Mouse (Mus musculus) stomach, embryonic 16.5 days (tissue): Measurements from ENCODE around the gene Vamp9. TPM values are rescaled to one million over a fixed set of nuclear protein-coding genes. Genes with fewer than 3 reads are reported as not detected.

Experiments used
- ATAC-seq: fragments of 200-750 bp; cut with Nextera tagmentation; 2 replicates; pipeline ENCODE4 v1.8.0; 2017; ENCODE audit warnings: moderate number of reproducible peaks, moderate TSS enrichment; ENCODE audit not compliant: insufficient read depth, low FRiP score
- H3K27ac ChIP-seq: fragments of 300-500 bp; sonication (generic); 2 replicates; pipeline ENCODE4 v1.5.1; 2014; ENCODE audit warnings: low read length
- H3K27me3 ChIP-seq: fragments of 300-500 bp; sonication (generic); 2 replicates; pipeline ENCODE4 v1.6.1; 2014; ENCODE audit warnings: low read length, control low read depth, mixed read lengths; ENCODE audit not compliant: control insufficient read depth, insufficient read depth
- H3K36me3 ChIP-seq: fragments of 300-500 bp; sonication (generic); 2 replicates; pipeline ENCODE4 v1.6.1; 2014; ENCODE audit warnings: low read length; ENCODE audit not compliant: control insufficient read depth, insufficient read depth
- H3K4me1 ChIP-seq: fragments of 300-500 bp; sonication (generic); 2 replicates; pipeline ENCODE4 v1.6.1; 2014; ENCODE audit warnings: low read length, control low read depth, mixed read lengths; ENCODE audit not compliant: control insufficient read depth, insufficient read depth
- H3K4me2 ChIP-seq: fragments of 300-500 bp; sonication (generic); 2 replicates; pipeline ENCODE4 v1.6.1; 2014; ENCODE audit warnings: low read depth, low read length, mixed read lengths
- H3K4me3 ChIP-seq: fragments of 300-500 bp; sonication (generic); replicated peaks from 2 replicates; pipeline ENCODE4 v1.5.1; 2014; ENCODE audit warnings: mild to moderate bottlenecking, low read length
- H3K9ac ChIP-seq: fragments of 300-500 bp; sonication (generic); 2 replicates; pipeline ENCODE4 v1.6.1; 2014; ENCODE audit warnings: low read length
- H3K9me3 ChIP-seq: fragments of 300-500 bp; sonication (generic); replicated peaks from 2 replicates; pipeline ENCODE4 v1.6.1; 2016; ENCODE audit warnings: low read length, control low read depth; ENCODE audit not compliant: control insufficient read depth
- WGBS: fragments of 180-500 bp; shearing (Covaris S2); extraction: QIAGEN DNeasy Blood & Tissue Kit; methylation state at CpG from one replicate; pipeline ENCODE4 v1.1.7; 2014; 5-methylcytosine and 5-hydroxymethylcytosine counted together
- polyA plus RNA-seq: library from polyadenylated mRNA; unstranded; fragments of >200 nt; fragmentation: Nextera tagmentation; extraction: Ambion mirVana; gene quantifications from 2 replicates; pipeline ENCODE4 v1.2.1, GENCODE M21; 2015

The Vamp9 gene
- polyA plus RNA-seq = not detected in 2 replicates

DNA sequence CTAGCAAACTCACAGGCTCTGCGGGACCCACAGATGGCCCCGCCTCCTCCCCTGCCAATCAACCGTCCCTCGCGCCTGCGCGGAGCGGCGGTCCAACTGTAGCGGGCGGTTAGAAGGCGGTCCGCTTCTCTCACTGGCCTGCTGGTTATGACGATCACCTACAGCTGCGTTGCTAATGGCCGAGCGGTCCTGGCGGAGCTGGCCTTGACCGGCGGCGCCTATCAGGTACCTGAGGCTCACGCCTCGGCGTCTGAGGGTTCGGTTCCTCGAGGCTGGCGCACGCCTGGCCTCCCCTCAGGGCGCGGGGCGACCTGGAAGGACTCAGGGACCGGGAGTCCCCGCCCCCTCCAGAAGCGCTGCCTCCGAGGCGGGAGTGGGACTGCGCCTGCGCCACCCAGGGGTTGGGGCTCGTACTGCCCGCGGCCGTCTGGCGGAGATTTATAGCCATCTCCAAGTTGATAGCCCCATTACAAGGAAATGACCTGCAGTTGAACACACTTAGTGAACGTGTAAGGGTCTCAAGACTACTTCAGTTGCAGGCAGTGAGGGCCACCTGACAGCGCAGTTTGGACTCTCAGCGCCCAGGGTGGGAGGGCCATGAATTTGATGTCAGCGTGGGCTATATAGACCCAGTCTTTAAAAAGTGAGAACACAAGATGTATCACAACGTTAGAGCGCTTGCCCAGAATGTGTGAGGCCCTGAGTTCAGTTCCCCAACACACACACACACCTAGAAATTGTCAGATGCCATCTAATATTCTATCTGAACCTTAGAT is at the start of gene Vamp9:
Vamp9 (plus strand) TSS at position 74 of the 776 bp plus-strand sequence.
- Histone ChIP-seq H3K27me3 (no peaks in the 10 kb centered on the region), H3K27ac (peak within 1 kb of the TSS; percentile 91), H3K4me2 (peak within 1 kb of the TSS; percentile 73), H3K9ac (peak within 1 kb of the TSS; percentile 87), H3K36me3 (no peaks in the 10 kb centered on the region), H3K4me1 (no peaks in the 10 kb centered on the region), H3K4me3 (peak within 1 kb of the TSS; percentile 62), H3K9me3 (no peaks in the 10 kb centered on the region)
- 4% methylated on average over 49 of the region's 49 CpGs for WGBS
- ATAC-seq = peak; percentile 100

GRCm38 (mm10) chr5:99857106-99857637 is 48.9 kb upstream of the Vamp9 start:
- 27% methylated on average over 14 of the region's 14 CpGs for WGBS
- H3K4me3 ChIP-seq = no peak overlapping the region
- no peaks in the 10 kb centered on the region for H3K9me3 ChIP-seq
- no peak overlapping the region for H3K9ac ChIP-seq
- no peak for ATAC-seq
- H3K36me3 ChIP-seq = no peaks in the 10 kb centered on the region
- no peaks in the 10 kb centered on the region; the same call in 1 of the 2 replicates for H3K4me1 ChIP-seq
- H3K27me3 ChIP-seq = no peaks in the 10 kb centered on the region
- no peak overlapping the region for H3K4me2 ChIP-seq
- no peak overlapping the region for H3K27ac ChIP-seq

- Histone ChIP-seq H3K4me3 (no peak overlapping the region), H3K27ac (no peak overlapping the region), H3K9ac (no peak overlapping the region), H3K4me1 (no peaks in the 10 kb centered on the region; the same call in 1 of the 2 replicates), H3K4me2 (no peak overlapping the region), H3K9me3 (no peaks in the 10 kb centered on the region), H3K36me3 (no peaks in the 10 kb centered on the region), H3K27me3 (no peaks in the 10 kb centered on the region)
- ATAC-seq = no peak
- WGBS = 46% methylated on average over 13 of the region's 13 CpGs
Measured at GRCm38 (mm10) chr5:99859637-99860433, 46.2 kb upstream of the Vamp9 start.

DNA sequence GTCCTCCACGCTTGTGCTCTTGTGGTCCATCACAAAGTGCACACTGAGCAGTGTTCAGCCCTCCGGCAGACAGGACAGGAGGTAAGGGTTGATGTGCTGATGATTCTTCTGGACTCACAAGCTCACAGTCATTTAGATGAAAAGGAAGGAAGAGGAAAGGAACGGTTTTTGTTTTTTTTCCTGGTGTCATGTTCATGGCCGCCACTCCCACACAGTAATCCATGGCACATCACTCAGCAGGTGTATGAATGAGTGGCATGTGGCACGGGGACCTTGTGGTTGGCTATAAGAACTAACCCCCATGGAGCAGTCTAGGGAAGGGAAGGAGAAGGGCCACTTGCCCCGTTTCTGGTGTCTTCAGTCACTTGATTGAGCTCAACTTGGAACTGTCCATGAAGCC is 44.2 kb upstream of the Vamp9 start:
- no peaks in the 10 kb centered on the region for H3K27me3 ChIP-seq
- 79% methylated on average over 6 of the region's 6 CpGs for WGBS
- H3K36me3 ChIP-seq = no peaks in the 10 kb centered on the region
- ATAC-seq = no peak
- H3K9ac ChIP-seq = no peak overlapping the region
- no peak overlapping the region for H3K4me3 ChIP-seq
- H3K4me2 ChIP-seq = no peak overlapping the region
- no peak overlapping the region for H3K27ac ChIP-seq
- H3K4me1 ChIP-seq = no peaks in the 10 kb centered on the region; the same call in 1 of the 2 replicates
- H3K9me3 ChIP-seq = no peaks in the 10 kb centered on the region

DNA sequence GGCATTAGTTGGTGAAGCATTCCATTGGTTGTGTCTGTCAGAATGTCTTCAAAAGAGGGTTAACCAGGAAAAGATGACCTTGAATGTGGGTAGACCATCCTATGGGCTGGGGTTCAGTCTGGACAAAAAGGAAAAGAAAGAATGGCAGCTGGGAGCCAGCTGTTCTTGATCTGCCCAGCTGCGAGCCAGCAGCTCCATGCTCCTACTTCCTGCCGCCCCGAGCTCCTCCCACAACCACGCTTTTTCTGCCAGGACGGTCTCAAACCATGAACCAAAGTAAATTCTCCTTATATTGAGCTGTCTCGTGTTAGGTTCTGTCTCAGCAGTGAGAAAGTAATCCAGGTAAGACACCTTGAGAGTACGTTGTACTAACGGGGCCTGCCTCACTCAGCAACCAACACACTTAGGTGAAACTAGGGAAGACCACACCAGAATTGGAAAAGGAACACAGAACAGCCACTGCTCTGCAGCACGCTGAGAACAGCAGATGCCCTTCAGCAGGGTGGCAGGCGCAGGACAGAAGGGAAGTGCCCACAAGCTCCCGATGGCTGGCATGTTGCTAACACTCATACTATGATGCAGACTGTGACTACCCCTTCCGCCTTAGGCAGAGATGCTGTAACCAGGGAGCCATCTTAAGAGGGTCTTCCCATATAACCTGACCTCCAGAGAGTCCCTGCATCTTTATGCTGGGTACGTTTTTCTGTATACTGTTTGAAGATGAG is 42.2 kb upstream of the Vamp9 start:
- Histone ChIP-seq H3K4me1 (no peaks in the 10 kb centered on the region), H3K36me3 (no peaks in the 10 kb centered on the region), H3K27ac (no peak overlapping the region), H3K27me3 (no peaks in the 10 kb centered on the region), H3K9ac (no peak overlapping the region), H3K9me3 (no peaks in the 10 kb centered on the region), H3K4me2 (no peak overlapping the region), H3K4me3 (no peak overlapping the region)
- no peak for ATAC-seq
- WGBS = 63% methylated on average over 13 of the region's 13 CpGs

DNA sequence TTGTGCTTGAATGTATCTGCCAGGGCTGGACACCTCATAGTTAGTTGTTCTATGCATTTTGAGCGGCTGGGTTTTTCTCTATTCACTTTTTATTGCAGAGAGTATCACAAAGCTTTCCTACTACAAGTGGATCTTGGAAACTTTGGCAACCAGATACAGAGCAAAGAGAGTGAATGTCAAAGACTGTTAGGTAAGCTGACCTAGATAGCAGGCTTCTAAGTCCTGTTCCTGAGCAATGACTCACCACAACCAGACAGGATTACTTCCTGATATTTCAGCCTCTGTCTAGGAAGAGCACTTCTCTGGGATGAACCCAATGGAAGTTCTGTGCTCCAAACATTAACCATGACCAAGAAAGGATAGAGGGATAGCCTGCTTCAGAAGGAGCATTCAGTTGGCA is 40.3 kb upstream of the Vamp9 start:
- ATAC-seq = no peak

DNA sequence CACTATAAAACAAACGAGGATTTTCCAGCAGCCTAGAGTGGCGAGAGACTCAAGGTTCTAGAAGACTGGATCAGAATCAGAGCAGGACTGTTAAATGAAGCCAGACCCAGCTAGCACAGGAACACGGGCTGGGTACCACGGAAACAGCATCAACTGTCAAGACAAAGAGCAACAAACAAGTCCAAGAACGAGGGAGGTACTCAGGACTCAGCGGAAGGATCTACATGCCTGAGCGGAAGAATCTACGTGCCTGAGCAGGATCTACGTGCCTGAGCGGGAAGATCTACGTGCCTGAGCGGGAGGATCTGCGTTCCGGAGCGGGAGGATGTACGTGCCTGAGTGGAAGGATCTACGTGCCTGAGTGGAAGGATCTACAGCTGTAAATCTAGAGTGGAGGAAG is 37.8 kb upstream of the Vamp9 start:
- no peaks in the 10 kb centered on the region for H3K9me3 ChIP-seq
- H3K4me2 ChIP-seq = no peak overlapping the region
- no peaks in the 10 kb centered on the region for H3K27me3 ChIP-seq
- no peaks in the 10 kb centered on the region for H3K4me1 ChIP-seq
- H3K27ac ChIP-seq = no peak overlapping the region
- no peaks in the 10 kb centered on the region for H3K36me3 ChIP-seq
- no peak for ATAC-seq
- H3K4me3 ChIP-seq = no peak overlapping the region
- no peak overlapping the region for H3K9ac ChIP-seq
- WGBS = 88% methylated on average over 17 of the region's 17 CpGs

More for the DNA sequence above, 40.3 kb upstream of the Vamp9 start:
- H3K9me3 ChIP-seq = no peaks in the 10 kb centered on the region
- no peaks in the 10 kb centered on the region for H3K4me1 ChIP-seq
- H3K4me3 ChIP-seq = no peak overlapping the region
- no peak overlapping the region for H3K27ac ChIP-seq
- H3K9ac ChIP-seq = no peak overlapping the region
- no peak overlapping the region for H3K4me2 ChIP-seq
- H3K36me3 ChIP-seq = no peaks in the 10 kb centered on the region
- WGBS = 89% methylated on average over 1 of the region's 1 CpGs
- H3K27me3 ChIP-seq = no peaks in the 10 kb centered on the region

- ATAC-seq = no peak
- no peak overlapping the region for H3K4me3 ChIP-seq
- H3K9me3 ChIP-seq = no peaks in the 10 kb centered on the region
- H3K36me3 ChIP-seq = no peaks in the 10 kb centered on the region
- H3K27me3 ChIP-seq = no peaks in the 10 kb centered on the region
- H3K4me1 ChIP-seq = no peaks in the 10 kb centered on the region
- no peak overlapping the region for H3K27ac ChIP-seq
- WGBS = 86% methylated on average over 9 of the region's 9 CpGs
- H3K4me2 ChIP-seq = no peak overlapping the region
- no peak overlapping the region for H3K9ac ChIP-seq
Measured at GRCm38 (mm10) chr5:99868923-99869322, 37.1 kb upstream of the Vamp9 start.
